Mouse (Mus musculus): ENCODE measurements around the gene AC109138.7. TPM values are rescaled to one million over a fixed set of nuclear protein-coding genes. Genes with fewer than 3 reads are reported as not detected.

Gene AC109138.7
- total RNA-seq, 1 experiment = not detected

- Histone ChIP-seq H3K4me3 (ENCODE audit: insufficient read depth in 1 of 2, low read depth in 1 of 2, low read length in 2 of 2, poor library complexity in 1 of 2, severe bottlenecking in 1 of 2) (no peak overlapping the region), H3K36me3 (ENCODE audit: control insufficient read depth, insufficient read depth, low read length, poor library complexity, severe bottlenecking) (no peaks in the 10 kb centered on the region), H3K9ac (ENCODE audit: insufficient read depth, low read depth, low read length, poor library complexity, severe bottlenecking) (no peak overlapping the region), H3K9me3 (ENCODE audit: control insufficient read depth, insufficient read depth, low read depth, low read length) (no peaks in the 10 kb centered on the region), H3K27ac (ENCODE audit: insufficient read depth, low read depth, low read length, poor library complexity, severe bottlenecking) (no peak overlapping the region), H3K4me1 (ENCODE audit: control insufficient read depth in 2 of 2, insufficient read depth in 2 of 2, low read length in 2 of 2, poor library complexity in 1 of 2) (peaks cover 2 to 9% of the 10 kb centered on the region in 2 experiments; a peak in 1 of 4 replicates)
- TF ChIP-seq CHD2 (IDR thresholded peaks at IDR 0.05; ENCODE audit: low read depth, low read length) (no peak), ZC3H11A (IDR thresholded peaks at IDR 0.05; ENCODE audit: borderline replicate concordance, low read depth, low read length) (peak; percentile 92), HCFC1 (IDR thresholded peaks at IDR 0.05; ENCODE audit: borderline replicate concordance, insufficient read depth, low read length) (no peak)
- in situ Hi-C loops (cut with MboI; ENCODE audit: low sequenced_read_pairs in 2 of 2, unreplicated experiment in 2 of 2) = no loop called here
- peak; percentile 84 for DNase-seq (ENCODE audit: low read depth, low spot score)
Measured at GRCm38 (mm10) chr19:4227894-4228678, 13.9 kb downstream of the AC109138.7 start.

- no peak for TF ChIP-seq ZC3H11A (IDR thresholded peaks at IDR 0.05; ENCODE audit: borderline replicate concordance, low read depth, low read length)
- no peak for TF ChIP-seq ZNF384 (IDR thresholded peaks at IDR 0.05; ENCODE audit: low read depth, low read length)
- no peak for TF ChIP-seq MAFK (IDR thresholded peaks at IDR 0.05; ENCODE audit: insufficient read depth, low read depth, low read length)
- no peak for TF ChIP-seq CHD2 (IDR thresholded peaks at IDR 0.05; ENCODE audit: low read depth, low read length)
- TF ChIP-seq HCFC1 (IDR thresholded peaks at IDR 0.05; ENCODE audit: borderline replicate concordance, insufficient read depth, low read length) = no peak
- no peak overlapping the region for H3K4me3 ChIP-seq (ENCODE audit: insufficient read depth in 1 of 2, low read depth in 1 of 2, low read length in 2 of 2, poor library complexity in 1 of 2, severe bottlenecking in 1 of 2)
- no peaks in the 10 kb centered on the region for H3K36me3 ChIP-seq (ENCODE audit: control insufficient read depth, insufficient read depth, low read length, poor library complexity, severe bottlenecking)
- no peaks in the 10 kb centered on the region for H3K9me3 ChIP-seq (ENCODE audit: control insufficient read depth, insufficient read depth, low read depth, low read length)
- no peak overlapping the region for H3K9ac ChIP-seq (ENCODE audit: insufficient read depth, low read depth, low read length, poor library complexity, severe bottlenecking)
- no peak overlapping the region for H3K27ac ChIP-seq (ENCODE audit: insufficient read depth, low read depth, low read length, poor library complexity, severe bottlenecking)
- in situ Hi-C loops (cut with MboI; ENCODE audit: low sequenced_read_pairs in 2 of 2, unreplicated experiment in 2 of 2) = no loop called here
- H3K4me1 ChIP-seq (ENCODE audit: control insufficient read depth in 2 of 2, insufficient read depth in 2 of 2, low read length in 2 of 2, poor library complexity in 1 of 2) = peaks cover 2 to 9% of the 10 kb centered on the region in 2 experiments; a peak in 1 of 4 replicates
- DNase-seq (ENCODE audit: low read depth, low spot score) = no peak
Measured at GRCm38 (mm10) chr19:4228891-4229290, 14.7 kb downstream of the AC109138.7 start.

DNA sequence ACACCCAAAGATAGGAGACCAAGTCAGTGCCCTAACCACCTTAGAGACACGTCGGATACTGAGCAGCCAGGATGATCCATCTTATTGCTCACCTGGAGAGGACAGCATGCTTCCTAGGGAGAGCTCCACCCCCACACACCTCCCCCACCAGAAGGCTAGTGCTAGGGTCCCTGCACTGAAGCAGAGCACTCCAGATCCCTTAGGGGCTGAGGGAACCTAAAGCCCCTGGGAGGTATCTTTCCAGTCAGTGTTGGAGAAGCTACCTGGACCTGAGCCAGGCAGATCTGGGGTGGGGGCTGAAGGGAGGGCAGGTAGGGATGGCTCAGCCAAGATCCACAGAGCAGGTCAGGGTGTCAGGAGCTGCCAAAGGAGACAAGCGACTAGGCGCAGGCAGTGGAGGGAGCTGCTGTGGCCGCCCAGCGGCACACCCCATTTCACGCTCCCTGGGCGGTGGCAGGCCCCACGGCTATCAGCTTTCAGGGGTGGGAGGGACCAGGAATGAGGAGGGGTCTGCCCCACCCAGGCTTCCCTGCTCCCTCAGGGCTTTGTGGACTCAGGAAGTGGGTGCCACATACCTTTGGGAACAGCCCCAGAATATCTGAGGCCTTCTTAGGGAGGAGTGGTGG, 15.4 kb downstream of the AC109138.7 start:
- no peak for TF ChIP-seq ZNF384 (IDR thresholded peaks at IDR 0.05; ENCODE audit: low read depth, low read length)
- Histone ChIP-seq H3K36me3 (ENCODE audit: control insufficient read depth, insufficient read depth, low read length, poor library complexity, severe bottlenecking) (no peaks in the 10 kb centered on the region), H3K9me3 (ENCODE audit: control insufficient read depth, insufficient read depth, low read depth, low read length) (no peaks in the 10 kb centered on the region), H3K27ac (ENCODE audit: insufficient read depth, low read depth, low read length, poor library complexity, severe bottlenecking) (no peak overlapping the region), H3K4me3 (ENCODE audit: insufficient read depth in 1 of 2, low read depth in 1 of 2, low read length in 2 of 2, poor library complexity in 1 of 2, severe bottlenecking in 1 of 2) (no peak overlapping the region), H3K9ac (ENCODE audit: insufficient read depth, low read depth, low read length, poor library complexity, severe bottlenecking) (no peak overlapping the region), H3K4me1 (ENCODE audit: control insufficient read depth in 2 of 2, insufficient read depth in 2 of 2, low read length in 2 of 2, poor library complexity in 1 of 2) (peaks cover 2 to 9% of the 10 kb centered on the region in 2 experiments; a peak in 1 of 4 replicates)
- in situ Hi-C loops (cut with MboI; ENCODE audit: low sequenced_read_pairs in 2 of 2, unreplicated experiment in 2 of 2) = no loop called here
- no peak for DNase-seq (ENCODE audit: low read depth, low spot score)

- H3K4me1 ChIP-seq (ENCODE audit: control insufficient read depth in 2 of 2, insufficient read depth in 2 of 2, low read length in 2 of 2, poor library complexity in 1 of 2) = peaks cover 2 to 9% of the 10 kb centered on the region in 2 experiments; a peak in 1 of 4 replicates
- H3K4me3 ChIP-seq (ENCODE audit: insufficient read depth in 1 of 2, low read depth in 1 of 2, low read length in 2 of 2, poor library complexity in 1 of 2, severe bottlenecking in 1 of 2) = no peak overlapping the region
- in situ Hi-C loops (cut with MboI; ENCODE audit: low sequenced_read_pairs in 2 of 2, unreplicated experiment in 2 of 2) = no loop called here
- no peak overlapping the region for H3K9ac ChIP-seq (ENCODE audit: insufficient read depth, low read depth, low read length, poor library complexity, severe bottlenecking)
- TF ChIP-seq ZC3H11A (IDR thresholded peaks at IDR 0.05; ENCODE audit: borderline replicate concordance, low read depth, low read length) (no peak), CHD2 (IDR thresholded peaks at IDR 0.05; ENCODE audit: low read depth, low read length) (no peak), MAFK (IDR thresholded peaks at IDR 0.05; ENCODE audit: insufficient read depth, low read depth, low read length) (no peak), ZNF384 (IDR thresholded peaks at IDR 0.05; ENCODE audit: low read depth, low read length) (no peak), HCFC1 (IDR thresholded peaks at IDR 0.05; ENCODE audit: borderline replicate concordance, insufficient read depth, low read length) (no peak)
- no peak for DNase-seq (ENCODE audit: low read depth, low spot score)
- H3K9me3 ChIP-seq (ENCODE audit: control insufficient read depth, insufficient read depth, low read depth, low read length) = no peaks in the 10 kb centered on the region
- H3K36me3 ChIP-seq (ENCODE audit: control insufficient read depth, insufficient read depth, low read length, poor library complexity, severe bottlenecking) = no peaks in the 10 kb centered on the region
- H3K27ac ChIP-seq (ENCODE audit: insufficient read depth, low read depth, low read length, poor library complexity, severe bottlenecking) = no peak overlapping the region
Measured at GRCm38 (mm10) chr19:4230415-4230814, 16.3 kb downstream of the AC109138.7 start.
